Mouse (Mus musculus) right cerebral cortex, adult 18-20 months (tissue): ENCODE data around the gene Cd247.

Source experiments
- DNase-seq: peaks from one replicate; pipeline ENCODE4 v3.0.0; 2022; ENCODE audit warnings: mixed read lengths

Gene Cd247

GRCm38 (mm10) chr1:165828173-165828572, 39.7 kb downstream of the Cd247 start:
- no peak for DNase-seq

- DNase-seq, result no peak
Observed at GRCm38 (mm10) chr1:165828615-165829014, 40.1 kb downstream of the Cd247 start.

GRCm38 (mm10) chr1:165829890-165830289, 41.4 kb downstream of the Cd247 start:
- DNase-seq, result no peak

GRCm38 (mm10) chr1:165833244-165833643, 44.8 kb downstream of the Cd247 start:
- DNase-seq, result no peak

- DNase-seq, result no peak
Observed at GRCm38 (mm10) chr1:165833910-165834632, 45.6 kb downstream of the Cd247 start.

GRCm38 (mm10) chr1:165834633-165834975, 46.1 kb downstream of the Cd247 start:
- no peak for DNase-seq

GRCm38 (mm10) chr1:165836461-165836860, 48.0 kb downstream of the Cd247 start:
- no peak for DNase-seq

- no peak for DNase-seq
Observed at GRCm38 (mm10) chr1:165837546-165837945, 49.1 kb downstream of the Cd247 start.

- no peak for DNase-seq
Observed at GRCm38 (mm10) chr1:165839201-165839600, 50.7 kb downstream of the Cd247 start.

GRCm38 (mm10) chr1:165840548-165841230, 52.2 kb downstream of the Cd247 start:
- peak; percentile 14 for DNase-seq

- no peak for DNase-seq
Observed at GRCm38 (mm10) chr1:165842170-165842569, 53.7 kb downstream of the Cd247 start.

- DNase-seq, result no peak
Observed at GRCm38 (mm10) chr1:165843586-165843985, 55.1 kb downstream of the Cd247 start.

- no peak for DNase-seq
Observed at GRCm38 (mm10) chr1:165844466-165844951, 56.0 kb downstream of the Cd247 start.

- DNase-seq, result no peak
Observed at GRCm38 (mm10) chr1:165844956-165845355, 56.5 kb downstream of the Cd247 start.

- peak; percentile 30 for DNase-seq
Observed at GRCm38 (mm10) chr1:165845366-165845765, 56.9 kb downstream of the Cd247 start.

GRCm38 (mm10) chr1:165848417-165848816, 59.9 kb downstream of the Cd247 start:
- no peak for DNase-seq

GRCm38 (mm10) chr1:165848881-165849280, 60.4 kb downstream of the Cd247 start:
- no peak for DNase-seq

GRCm38 (mm10) chr1:165849458-165850445, 61.3 kb downstream of the Cd247 start:
- no peak for DNase-seq

GRCm38 (mm10) chr1:165852131-165852530, 63.6 kb downstream of the Cd247 start:
- DNase-seq, result no peak

GRCm38 (mm10) chr1:165853131-165853721, 64.7 kb downstream of the Cd247 start:
- DNase-seq, result no peak

GRCm38 (mm10) chr1:165853729-165854420, 65.4 kb downstream of the Cd247 start:
- peak; percentile 49 for DNase-seq
